Mouse (Mus musculus) neutrophil, adult 59 days (primary cell): ENCODE data around the gene Scd1. TPM values are rescaled to one million over a fixed set of nuclear protein-coding genes. Genes with fewer than 3 reads are reported as not detected.

Experiments
- total RNA-seq, 2 experiments: library from RNA; stranded (reverse); gene quantifications; 1 replicate in 1 of 2; 2 replicates in 1 of 2; pipeline ENCODE4 v1.2.4; 2023

The Scd1 gene
- total RNA-seq: 1 to 10 TPM; 6.4 to 6.6 TPM

GRCm38 (mm10) chr19:44407341-44408222 is at the start of gene Scd1:
Gene Scd1, minus strand, starts transcription at chr19:44407879.

Other genes starting within 250 kb of the Scd1 start
- gene Pkd2l1, start 215.4 kb downstream of the Scd1 start, total RNA-seq: not detected
- not detected for gene Scd3, start 204.6 kb downstream of the Scd1 start, total RNA-seq
- gene Scd2, start 114.2 kb downstream of the Scd1 start, total RNA-seq: 10 to 100 TPM; 12.2 to 13.1 TPM
- under 1 TPM; 0.11 to 0.26 TPM for gene Scd4, start 74.8 kb downstream of the Scd1 start, total RNA-seq
- gene Wnt8b, start 85.6 kb upstream of the Scd1 start, total RNA-seq: not detected
- gene Sec31b, start 138.0 kb upstream of the Scd1 start, total RNA-seq: under 1 TPM; 0.75 to 0.76 TPM
- gene Gm20538, start 145.0 kb upstream of the Scd1 start, total RNA-seq: not detected
- 100 to 1,000 TPM; 182 to 192 TPM for gene Ndufb8, start 147.6 kb upstream of the Scd1 start, total RNA-seq
- 10 to 100 TPM; 27.8 to 28.1 TPM for gene Hif1an, start 155.0 kb upstream of the Scd1 start, total RNA-seq